Mouse (Mus musculus): ENCODE measurements around the gene Eno2. TPM values are rescaled to one million over a fixed set of nuclear protein-coding genes. Genes with fewer than 3 reads are reported as not detected.
A peak's percentile ranks its signal among the peaks of the same experiment; 100 is the strongest.

The Eno2 gene
- polyA plus RNA-seq, 1 experiment, result 822 TPM

DNA sequence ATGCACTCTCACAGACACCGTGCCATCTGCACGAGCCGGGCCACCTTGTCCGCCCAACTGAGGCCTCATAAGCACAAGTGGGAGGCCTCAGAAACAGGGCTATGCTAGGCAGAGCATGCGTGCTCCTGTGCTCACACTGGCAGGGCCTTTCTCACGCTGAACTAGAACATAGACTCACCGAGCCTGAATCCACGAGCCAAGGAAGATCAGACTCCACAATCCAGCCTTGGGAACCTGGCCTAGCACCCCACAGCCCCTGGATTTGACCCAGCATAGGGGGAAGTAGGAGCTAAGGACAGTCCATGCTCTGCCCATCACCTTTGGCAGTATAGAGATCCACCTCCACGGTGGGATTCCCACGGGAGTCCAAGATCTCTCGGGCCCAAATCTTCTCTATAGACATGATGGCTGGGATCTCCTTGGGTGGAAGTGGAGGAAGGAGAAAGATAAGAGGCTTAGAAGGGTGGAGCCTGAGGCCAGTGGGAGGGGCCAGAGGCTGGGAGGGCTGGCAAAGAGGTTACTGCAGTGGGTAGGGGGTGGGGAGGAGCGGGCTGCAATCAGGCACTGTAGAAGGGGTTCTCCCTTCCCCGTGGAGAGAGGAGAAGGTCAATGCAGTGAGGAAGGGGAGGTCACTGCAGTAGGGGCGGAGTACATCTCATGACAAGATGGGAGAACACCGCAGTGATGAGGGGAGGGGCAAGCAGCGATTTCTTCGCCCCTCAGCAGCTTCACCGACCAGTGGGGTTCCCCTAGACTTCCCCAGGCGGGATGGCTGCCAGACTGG is 1.4 kb downstream of the Eno2 start:
- DNase-seq (ENCODE audit: extremely low spot score in 1 of 2, low spot score in 1 of 2), result peak in 1 of 2 experiments; percentile 75

DNA sequence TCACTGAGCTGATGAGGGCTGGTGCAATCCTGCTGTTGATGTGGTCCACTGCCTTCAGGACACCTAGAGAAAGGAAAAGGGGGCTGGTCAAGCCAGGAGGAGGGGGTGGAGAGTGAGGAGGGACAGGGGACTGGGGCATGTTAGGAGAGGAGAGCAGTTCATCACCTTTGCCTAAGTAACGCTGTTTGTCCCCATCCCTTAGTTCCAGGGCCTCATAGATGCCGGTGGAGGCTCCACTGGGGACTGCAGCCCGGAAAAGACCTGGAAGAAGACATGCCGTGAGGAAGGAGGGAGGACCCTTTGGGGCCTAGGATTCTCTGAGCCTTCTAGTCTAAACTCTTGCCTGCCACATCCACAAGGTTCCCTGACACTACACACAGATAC is 1.9 kb downstream of the Eno2 start:
- DNase-seq (ENCODE audit: extremely low spot score in 1 of 2, low spot score in 1 of 2), result no peak

- no peak for DNase-seq (ENCODE audit: extremely low spot score in 1 of 2, low spot score in 1 of 2)
Measured at GRCm38 (mm10) chr6:124765951-124766350, 3.5 kb downstream of the Eno2 start.

GRCm38 (mm10) chr6:124759259-124759658 is 10.2 kb downstream of the Eno2 start:
- DNase-seq (ENCODE audit: extremely low spot score in 1 of 2, low spot score in 1 of 2), result peak; percentile 73 to 91

- DNase-seq (ENCODE audit: extremely low spot score in 1 of 2, low spot score in 1 of 2), result no peak
Measured at GRCm38 (mm10) chr6:124758849-124759232, 10.6 kb downstream of the Eno2 start.

DNA sequence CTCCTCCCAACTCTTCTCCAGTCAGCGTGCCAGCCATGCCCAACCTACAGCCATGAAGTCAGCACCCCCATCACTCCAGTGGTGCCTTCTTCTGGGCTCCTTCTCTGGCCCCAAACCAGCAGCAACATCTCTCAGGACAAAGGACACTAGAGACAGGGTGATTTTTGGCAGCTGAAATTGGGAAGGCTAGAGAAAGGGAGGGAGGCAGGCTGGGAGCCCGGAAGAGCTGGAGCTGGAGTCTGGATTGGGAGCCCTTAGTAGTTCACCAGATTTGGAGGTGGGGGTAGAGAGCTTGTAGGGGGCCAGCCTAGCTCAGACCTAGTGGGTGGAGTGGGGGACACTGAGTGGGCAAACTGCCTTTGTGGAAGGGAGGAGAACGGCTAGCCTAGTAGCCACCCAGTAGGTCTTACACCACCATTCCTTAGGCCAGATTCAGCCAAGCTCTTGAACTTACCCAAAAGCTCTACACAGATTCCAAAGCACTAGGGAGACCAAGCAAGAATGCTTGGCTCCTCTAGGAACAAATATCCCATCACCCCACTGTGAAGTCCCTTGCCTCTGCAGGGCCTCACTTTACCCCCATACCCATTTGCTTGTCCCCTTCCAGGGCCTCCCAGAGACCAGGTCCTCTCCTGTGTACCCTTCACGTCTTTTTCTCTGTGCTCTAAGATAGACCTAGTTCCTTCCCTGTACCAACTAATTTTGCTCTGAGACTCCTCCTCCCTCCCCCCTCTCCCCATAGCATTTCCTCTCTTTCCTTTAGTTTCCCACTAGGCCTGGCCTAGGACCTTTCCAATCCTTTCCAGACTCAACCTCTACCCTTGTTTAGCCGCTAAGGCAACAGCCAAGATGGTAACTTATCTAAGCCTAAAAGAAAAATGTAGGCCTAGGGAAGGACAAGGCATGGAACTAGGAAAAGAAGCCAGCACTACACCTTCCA is 11.3 kb downstream of the Eno2 start:
- DNase-seq (ENCODE audit: extremely low spot score in 1 of 2, low spot score in 1 of 2), result peak in 1 of 2 experiments; percentile 70

GRCm38 (mm10) chr6:124757351-124757880 is 12.1 kb downstream of the Eno2 start:
- DNase-seq (ENCODE audit: extremely low spot score in 1 of 2, low spot score in 1 of 2), result no peak

DNA sequence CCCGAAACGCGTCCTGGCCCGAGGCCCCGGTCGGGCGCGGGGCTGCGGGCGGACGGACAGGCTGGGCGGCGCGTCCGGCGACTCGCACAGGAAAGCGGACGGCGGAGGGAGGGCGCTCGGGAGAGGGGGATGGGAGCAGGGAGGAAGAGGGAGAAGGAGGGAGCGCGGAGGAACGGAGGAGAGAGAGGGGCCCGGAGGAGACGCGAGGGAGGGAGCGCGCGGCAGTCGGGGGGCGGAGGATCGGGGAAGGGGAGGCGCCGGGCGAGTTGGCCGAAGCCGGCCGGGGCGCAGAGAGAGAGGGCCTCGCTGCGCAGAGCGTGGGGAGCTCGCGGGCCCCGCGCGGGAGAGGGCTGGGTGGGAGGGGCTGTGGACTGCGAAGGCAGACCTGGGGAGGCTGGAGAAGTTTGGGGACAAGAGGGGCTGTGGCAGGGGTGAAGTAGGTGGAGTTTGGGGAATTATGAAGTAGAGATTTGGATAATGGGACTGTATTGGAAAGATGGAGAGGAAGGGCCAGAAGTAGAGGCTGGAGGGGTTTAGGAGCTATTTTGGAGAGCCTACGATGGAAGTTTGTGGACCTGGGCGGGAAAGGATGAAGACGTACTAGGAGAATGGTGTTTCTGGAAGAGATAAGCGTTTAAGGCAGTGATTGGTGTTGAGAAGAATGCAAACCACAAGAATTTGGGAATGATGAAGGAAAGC is 12.7 kb downstream of the Eno2 start:
- DNase-seq (ENCODE audit: extremely low spot score in 1 of 2, low spot score in 1 of 2), result peak in 1 of 2 experiments; percentile 78

DNA sequence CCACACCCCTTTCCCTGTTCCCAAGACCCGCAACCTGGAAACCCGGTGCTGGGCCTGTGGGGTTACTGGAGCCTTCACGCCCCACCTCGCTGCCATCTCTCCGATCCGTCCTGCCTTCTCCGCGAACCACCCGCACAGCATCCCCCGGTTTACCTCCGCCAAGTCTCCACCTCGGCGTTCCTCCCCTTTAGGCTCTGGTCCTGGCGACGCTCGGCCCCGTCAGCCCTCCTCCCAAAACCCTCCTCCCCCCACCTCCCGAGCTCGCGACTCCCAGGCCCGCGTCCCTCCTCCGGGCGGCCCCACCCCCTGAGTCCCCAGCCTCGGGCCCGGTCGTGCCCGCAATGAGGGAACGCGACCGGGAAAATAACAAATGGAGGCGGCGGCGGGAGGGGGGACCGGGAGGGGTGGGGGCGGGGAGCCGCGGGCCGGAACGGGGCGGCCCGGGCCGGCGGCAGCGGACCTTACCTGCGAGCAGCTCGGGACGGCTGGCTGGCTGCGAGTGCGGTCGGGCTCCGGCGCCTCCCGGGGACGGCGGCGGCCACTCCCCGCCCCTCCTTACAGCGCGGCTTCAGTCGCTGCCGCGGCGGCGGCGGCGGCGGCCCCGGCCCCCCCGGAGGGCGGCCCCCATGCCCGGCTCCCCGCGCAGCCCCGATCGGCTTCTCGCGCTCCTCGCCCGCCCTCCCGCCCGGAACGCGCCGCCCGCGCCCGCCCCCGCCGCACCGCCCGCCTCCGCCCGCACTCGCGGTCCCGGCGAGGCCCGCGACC is 13.5 kb downstream of the Eno2 start, which contains the start of the genes Gm45234 and Atn1:
Gene Gm45234 (minus strand): TSS at position 191 of the 765 bp plus-strand sequence.
Gene Atn1 (minus strand): TSS at position 694 of the 765 bp plus-strand sequence.
- DNase-seq (ENCODE audit: extremely low spot score in 1 of 2, low spot score in 1 of 2), result peak in 1 of 2 experiments; percentile 54

- no peak for DNase-seq (ENCODE audit: extremely low spot score in 1 of 2, low spot score in 1 of 2)
Measured at GRCm38 (mm10) chr6:124755306-124755705, 14.2 kb downstream of the Eno2 start.

- DNase-seq (ENCODE audit: extremely low spot score in 1 of 2, low spot score in 1 of 2), result no peak
Measured at GRCm38 (mm10) chr6:124753861-124754260, 15.6 kb downstream of the Eno2 start.

GRCm38 (mm10) chr6:124750405-124750804 is 19.1 kb downstream of the Eno2 start:
- no peak for DNase-seq (ENCODE audit: extremely low spot score in 1 of 2, low spot score in 1 of 2)

- DNase-seq (ENCODE audit: extremely low spot score in 1 of 2, low spot score in 1 of 2), result no peak
Measured at GRCm38 (mm10) chr6:124746654-124747632, 22.5 kb downstream of the Eno2 start.

DNA sequence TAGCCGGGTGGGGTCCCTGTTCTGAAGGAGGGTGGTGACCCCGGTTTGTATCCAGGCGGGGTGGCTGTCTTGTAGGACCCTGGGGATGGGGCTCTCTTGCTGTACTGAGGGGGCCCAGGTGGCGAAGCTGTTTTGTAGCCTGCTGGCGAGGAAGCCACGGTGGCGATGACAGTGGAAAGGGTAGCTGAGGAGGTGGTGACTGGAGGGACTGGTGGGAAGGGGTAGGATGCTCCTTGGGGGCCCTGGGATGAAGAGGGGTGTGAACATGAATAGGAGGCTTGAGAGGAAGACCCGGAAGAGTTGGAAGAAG is 23.2 kb downstream of the Eno2 start:
- DNase-seq (ENCODE audit: extremely low spot score in 1 of 2, low spot score in 1 of 2), result no peak

- peak; percentile 85 to 94 for DNase-seq (ENCODE audit: extremely low spot score in 1 of 2, low spot score in 1 of 2)
Measured at GRCm38 (mm10) chr6:124745490-124746295, 23.8 kb downstream of the Eno2 start.

DNA sequence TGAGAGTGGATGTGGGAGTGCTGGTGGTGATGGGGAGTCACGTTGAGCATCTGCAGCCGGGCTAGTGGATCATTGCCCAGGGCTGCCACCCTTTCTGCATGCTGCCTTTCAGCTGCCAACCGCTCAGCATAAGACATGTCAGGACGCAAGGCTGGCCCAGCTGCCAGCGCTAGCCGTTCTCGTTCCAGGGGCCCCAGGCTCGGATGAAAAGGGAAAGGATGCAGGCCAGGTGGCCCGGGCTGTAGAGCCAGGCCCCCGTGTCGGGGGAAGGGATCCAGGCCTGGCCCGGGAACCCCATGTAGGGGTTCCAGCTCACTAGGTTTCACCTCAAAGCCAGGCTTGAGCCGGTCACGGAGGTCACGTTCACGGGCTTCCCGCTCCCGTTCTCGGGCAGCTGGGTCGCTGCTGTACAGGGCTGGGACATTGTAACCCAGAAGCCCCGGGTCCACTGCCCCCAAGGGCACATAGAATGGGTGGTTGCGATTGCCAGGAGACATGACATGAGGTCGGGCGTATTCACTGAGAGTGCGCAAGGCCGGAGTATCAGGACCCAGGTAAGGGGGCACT is 24.6 kb downstream of the Eno2 start:
- no peak for DNase-seq (ENCODE audit: extremely low spot score in 1 of 2, low spot score in 1 of 2)

GRCm38 (mm10) chr6:124743647-124744046 is 25.8 kb downstream of the Eno2 start:
- DNase-seq (ENCODE audit: extremely low spot score in 1 of 2, low spot score in 1 of 2), result no peak
